Mouse (Mus musculus) cerebellum, adult 18-20 months (tissue): ENCODE data around the gene Hfe2.

Source experiments
- DNase-seq, 2 experiments: peaks; one replicate each; pipeline ENCODE4 v3.0.0; 2021

Gene Hfe2

DNA sequence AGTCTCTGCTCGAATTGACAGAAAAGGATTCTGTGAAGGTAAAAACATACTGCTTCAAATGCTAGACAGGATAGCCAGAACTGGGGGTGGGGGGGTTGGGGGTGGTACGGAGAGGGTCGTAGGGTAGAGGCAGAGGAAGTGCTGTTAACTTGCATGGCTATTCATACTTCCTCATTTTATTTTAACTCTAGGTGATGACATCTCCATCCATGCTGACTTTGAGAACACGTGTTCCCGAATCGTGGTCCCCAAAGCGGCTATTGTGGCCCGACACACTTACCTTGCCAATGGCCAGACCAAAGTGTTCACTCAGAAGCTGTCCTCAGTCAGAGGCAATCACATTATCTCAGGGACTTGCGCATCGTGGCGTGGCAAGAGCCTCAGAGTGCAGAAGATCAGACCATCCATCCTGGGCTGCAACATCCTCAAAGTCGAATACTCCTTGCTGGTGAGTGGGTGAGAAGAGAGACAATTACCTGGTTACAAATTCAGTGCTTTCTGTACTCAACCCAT is 34.5 kb downstream of the Hfe2 start:
- no peak for DNase-seq

DNA sequence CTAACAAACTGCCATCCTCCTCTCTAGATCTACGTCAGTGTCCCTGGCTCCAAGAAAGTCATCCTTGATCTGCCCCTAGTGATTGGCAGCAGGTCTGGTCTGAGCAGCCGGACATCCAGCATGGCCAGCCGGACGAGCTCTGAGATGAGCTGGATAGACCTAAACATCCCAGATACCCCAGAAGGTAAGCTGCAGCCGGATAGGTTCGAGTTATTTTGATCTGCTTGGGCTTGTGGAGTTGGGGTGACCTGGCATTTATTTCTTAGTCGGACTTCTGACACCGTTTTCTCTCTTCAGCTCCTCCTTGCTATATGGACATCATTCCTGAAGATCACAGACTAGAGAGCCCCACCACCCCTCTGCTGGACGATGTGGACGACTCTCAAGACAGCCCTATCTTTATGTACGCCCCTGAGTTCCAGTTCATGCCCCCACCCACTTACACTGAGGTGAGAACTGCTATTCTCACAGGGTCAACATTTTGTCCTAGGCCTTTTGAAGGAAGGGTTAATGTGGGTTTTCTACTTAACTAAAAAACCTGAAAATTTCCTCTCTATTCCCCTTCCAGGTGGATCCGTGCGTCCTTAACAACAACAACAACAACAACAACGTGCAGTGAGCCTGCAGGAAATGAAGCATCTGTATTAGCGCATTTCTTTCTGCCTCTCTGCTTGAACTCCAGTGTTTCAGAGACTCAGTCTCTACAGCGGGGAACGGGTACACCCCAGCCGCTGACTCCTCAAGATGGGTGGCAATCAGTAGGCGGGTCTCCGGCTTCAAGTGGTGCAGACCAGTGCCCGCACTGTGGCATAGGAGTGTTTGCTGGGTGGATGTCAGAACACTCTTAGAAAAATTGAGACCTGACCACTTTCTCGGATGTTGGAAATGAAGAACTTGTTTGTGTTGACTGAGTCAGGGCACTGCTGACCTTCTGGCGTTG is 35.2 kb downstream of the Hfe2 start:
- no peak for DNase-seq

DNA sequence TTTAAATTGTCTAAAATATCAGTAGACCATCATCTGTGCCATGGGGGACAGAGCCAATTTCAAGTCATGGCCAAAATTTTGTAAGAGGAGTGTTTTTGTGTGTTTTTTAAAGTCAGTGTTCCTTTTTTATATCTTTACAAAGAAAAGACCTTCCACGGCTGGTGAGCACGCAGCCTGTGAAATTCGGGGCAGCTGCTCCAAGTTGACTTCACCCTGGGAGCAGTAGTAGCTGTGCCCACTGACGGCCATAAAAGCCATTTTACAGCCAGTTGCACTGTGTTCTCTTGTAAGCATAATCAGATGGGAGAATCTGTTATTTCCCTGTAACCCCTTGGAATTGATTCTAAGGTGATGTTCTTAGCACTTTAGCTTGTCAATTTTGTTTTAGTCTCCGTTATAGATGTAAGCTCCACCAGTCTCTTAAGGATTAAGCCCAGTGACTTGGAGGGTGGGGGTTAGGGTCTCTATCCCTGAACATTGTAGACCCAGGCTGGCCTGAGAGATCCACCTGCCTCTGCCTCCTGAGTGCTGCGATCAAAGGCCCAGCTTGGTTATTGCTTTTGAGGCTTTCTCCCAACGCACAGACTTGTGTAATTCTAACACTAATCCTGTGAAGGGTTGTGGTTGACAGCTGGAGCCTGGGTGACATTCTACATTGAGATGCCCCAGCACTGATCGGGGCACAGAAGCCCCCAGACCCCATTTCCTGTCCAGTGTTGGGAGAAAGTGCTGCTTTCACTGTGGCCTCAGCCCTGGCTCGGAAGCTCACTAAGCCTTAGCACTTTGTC is 36.1 kb downstream of the Hfe2 start:
- DNase-seq, result no peak

DNA sequence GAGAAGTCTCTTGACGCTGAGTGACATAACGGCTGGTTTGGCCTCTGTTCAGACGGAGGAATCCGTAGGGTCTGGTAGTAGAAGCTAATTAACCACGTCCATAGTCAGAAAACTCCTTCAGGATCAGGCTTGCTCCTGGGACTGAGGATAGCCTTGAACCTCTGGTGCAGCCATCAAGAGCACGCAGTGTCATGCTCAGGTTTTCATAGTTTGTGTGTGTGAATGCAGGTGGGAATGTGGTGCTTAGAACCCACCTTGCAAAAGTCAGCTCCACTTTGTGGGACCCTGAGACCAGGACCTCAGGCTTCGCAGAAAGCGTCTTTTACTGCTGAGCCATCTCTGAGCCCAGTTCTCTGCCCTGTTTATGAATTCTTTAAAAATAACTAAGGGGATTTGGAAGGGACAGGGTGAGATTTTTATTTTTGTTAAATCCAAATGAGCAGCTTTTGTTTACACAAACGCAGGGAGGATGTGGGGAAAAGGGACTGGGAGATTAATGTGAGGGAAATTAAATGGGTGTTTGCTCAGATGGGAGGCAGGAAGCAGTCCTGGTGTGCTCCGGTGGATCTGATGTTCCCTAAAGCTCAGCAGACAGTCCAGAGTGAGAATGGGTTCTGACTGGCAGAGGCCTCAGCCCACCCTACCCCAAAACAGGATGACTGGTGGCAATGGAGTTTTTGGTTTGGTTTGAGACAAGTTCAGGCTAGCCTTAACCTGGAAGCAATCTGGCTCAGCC is 37.1 kb downstream of the Hfe2 start:
- no peak for DNase-seq

DNA sequence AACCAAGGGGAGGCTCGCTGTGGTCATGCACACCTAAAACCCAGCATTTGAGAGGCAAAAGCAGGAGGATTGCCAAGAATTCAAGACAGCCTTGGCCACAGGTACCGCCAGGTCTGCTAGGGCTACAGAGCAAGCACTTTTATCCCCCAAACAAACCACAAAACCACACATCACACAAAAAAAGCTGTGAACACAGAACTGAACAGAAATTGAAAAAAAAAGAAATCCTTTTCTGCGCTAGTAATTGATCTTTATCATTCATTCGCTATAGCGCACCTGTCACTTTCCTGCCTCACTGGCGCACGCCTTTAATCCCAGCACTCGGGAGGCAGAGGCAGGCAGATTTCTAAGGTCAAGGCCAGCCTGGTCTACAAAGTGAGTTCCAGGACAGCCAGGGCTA is 38.3 kb downstream of the Hfe2 start:
- no peak for DNase-seq

DNA sequence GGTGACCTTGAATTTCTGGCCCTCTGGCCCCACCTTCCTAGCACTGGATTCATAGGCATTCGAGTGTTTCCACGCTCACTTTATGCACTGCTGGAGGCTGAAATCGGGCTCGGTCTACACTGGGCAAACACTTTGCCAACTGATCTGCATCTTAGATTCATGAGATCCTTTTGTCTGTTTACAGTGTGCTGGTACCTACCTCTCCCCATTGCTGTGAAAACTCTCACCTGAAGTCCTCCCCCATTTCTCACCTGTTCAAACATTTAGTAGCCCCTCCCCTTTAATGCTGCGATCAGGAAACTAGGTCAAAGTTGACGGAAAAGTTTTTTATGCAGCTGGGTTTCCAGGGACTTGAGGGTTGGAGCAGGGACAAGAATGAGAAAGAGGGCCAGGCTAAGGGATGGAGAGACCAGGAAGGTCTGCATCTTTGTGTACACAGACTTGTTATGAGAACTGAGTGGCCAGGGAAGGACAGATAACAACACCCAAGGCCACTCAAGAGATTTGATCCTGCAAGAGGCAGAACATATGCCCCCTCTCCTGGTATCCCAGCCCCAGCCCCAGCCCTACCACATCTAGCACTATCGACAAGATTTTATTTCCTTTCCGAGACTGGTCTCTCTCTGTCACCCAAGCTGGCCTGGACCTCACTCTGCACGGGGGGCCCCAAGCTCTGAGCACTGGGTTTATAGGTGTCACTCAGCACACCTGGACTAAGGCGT is 39.1 kb downstream of the Hfe2 start:
- DNase-seq, result no peak

DNA sequence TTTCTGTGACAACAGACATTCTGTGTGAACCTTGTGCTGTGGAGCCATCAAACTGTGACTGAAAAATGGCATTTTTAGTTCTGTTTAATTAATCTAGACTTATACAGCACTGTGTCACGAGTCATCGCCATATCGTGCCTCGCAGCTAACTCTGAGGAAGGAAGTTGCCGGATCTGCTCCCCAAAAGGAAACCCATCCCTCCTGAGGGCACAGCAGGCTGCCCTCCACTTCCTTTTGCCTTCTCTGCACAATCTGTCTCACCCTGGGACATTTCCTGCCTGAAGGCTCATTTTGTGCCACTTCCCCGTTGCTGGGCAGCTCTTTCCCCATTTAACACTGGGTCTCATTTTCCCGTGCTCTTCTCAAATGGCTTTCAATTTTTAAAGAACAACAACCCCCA is 39.7 kb downstream of the Hfe2 start:
- DNase-seq, result no peak

DNA sequence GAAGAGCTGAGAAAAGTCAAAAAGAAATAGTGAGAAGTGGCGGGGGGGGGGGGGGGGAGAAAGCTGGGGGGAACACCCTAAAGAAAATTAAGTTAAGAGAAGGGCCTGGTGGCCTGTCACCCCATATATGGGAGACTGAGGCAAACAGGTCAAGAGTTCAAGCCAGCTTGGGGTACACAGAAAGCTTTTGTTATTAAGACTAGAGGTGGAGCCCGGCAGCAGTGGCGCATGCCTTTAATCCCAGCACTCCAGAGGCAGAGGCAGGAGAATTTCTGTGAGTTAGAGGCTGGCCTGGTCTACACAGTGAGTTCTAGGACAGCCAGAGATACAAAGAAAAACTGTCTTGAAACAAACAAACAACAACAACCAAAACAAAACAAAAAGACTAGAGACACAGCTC is 40.1 kb downstream of the Hfe2 start:
- DNase-seq, result no peak

DNA sequence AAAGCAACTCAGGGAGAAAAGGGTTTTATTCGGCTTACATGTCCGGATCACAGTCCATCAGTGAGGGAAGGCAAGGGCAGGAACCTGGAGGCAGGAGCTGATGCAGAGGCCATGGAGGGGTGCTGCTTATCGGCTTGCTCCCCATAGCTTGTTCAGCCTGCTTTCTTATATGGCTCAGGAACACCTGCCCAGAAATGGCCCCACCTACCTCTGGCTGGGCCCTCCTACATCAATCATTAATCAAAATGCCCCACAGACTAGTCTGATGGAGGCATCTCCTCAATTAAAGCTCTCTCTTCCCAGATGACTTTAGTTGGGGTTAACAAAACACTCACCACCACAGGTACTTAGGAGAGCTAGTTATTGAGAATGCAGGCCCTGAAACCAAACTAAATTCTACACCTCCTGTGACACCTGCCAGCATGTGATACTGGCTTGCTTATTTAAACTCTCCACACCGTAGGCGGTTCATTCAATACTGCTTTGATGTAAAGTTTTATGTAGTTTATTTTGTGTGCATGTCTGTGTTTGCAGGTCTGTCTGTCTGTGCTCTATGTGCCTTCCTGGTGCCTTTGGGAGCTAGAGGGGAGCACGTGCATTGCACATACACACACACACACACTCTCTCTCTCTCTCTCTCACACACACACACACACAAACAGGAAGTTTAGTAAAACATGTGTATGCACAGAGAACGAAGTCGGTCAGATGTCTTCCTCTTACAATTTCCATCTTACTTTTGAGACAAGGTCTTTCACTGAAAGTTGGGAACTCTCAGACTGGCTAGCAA is 41.9 kb downstream of the Hfe2 start:
- DNase-seq, result no peak

DNA sequence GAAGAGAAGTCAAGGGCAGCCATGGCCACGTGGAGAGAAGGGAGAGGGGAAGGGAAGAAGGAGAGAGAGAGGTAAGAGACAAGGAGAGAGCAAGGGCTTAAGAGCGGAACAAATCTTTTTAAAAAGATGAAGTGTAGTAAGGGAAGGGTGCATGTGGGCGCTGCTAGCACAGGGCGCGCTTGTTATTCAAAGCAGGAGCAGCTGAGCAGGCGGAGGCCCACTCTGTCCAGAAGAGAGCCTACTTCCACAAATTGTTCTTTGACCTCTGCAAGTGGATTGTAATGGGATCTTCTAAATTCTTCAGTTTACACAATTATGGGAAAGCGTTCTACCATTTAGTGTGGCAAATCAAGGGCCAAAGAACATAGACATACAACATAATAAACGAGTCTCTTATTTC is 43.6 kb downstream of the Hfe2 start:
- DNase-seq, result no peak

DNA sequence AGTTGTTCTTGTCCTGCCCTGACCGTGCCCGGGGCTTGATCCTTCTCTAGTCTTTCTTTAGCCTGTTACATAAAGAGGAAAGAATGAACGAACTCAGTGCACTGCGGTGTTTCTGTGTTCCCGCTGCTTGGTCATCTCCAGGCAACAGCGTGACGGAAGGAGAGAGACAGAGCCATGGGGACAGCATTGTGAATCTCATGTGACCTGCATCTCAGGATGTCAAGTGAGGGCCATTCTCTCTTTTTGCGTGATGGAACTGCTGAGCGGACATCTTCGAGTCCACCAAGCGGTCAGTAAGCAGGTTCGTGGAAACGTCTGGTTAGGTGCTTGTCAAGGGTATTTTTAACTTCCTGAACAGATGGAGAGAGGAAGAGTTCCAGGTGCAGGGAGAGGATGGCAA is 44.5 kb downstream of the Hfe2 start:
- DNase-seq, result no peak

DNA sequence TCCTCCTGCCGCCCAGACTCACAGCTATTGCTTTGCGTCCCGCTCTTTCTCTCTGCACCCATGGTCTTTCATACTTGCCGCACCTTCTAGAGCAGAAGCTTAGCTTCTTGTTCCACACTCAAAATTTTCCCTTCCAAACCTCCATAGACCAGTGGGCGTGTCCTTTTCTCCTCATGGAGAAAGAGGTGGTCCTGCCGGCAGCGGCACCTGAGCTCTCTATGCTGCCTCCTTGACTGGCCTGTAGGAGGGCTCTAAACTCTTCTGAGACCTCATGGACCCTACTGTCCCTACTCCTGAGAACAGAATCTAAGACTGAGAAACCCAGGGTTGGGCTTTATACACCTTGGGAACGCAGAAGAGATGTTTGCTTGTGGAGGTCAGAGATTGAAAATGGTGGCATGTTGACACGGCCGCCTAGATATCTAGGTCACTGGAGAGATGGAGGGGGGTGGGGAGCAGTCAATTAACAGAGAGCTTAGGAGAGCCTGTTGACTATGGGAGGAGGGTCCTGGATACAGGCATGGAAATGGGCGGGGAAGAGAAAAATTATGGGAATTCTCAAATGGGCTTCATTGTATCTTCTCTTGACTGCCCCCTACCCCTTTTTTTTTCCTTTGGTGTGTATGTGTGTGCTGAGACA is 45.1 kb downstream of the Hfe2 start:
- DNase-seq, result no peak

DNA sequence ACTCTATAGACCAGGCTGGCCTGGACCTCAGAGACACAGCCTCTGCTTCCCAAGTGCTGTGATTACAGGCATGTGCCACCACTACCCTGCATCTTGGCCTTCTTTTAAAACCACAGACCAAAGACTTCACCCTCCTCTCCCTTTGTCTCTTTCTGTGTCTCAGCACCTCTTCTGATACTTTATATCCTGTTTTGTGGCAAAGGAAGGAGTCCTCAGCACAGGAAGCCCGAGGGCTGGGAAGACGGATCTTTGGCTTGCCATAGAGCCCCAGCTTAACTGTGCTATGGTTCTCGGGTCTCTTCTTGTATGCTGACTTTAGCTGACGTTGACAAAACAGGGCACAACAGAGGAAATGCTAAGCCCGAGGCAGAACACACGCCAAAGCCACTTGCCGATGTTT is 45.7 kb downstream of the Hfe2 start:
- DNase-seq, result no peak

DNA sequence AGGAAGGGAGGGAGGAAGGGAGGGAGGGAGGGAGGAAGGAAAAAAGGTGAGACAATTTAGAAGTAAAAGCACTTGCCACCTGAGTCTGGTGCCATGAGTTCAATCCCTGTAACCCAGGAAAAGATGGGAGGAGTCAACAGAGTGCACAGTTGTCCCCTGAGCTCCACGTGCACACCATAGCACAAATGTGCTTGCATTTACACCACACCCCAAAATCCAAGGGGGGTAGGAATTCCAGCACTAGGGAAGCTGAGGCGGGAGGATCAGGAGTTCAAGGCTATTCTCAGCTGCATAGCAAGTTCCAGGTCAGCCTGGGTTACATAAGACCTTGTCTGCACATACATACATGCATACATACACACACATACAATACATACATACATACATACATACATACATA is 46.4 kb downstream of the Hfe2 start:
- no peak for DNase-seq

DNA sequence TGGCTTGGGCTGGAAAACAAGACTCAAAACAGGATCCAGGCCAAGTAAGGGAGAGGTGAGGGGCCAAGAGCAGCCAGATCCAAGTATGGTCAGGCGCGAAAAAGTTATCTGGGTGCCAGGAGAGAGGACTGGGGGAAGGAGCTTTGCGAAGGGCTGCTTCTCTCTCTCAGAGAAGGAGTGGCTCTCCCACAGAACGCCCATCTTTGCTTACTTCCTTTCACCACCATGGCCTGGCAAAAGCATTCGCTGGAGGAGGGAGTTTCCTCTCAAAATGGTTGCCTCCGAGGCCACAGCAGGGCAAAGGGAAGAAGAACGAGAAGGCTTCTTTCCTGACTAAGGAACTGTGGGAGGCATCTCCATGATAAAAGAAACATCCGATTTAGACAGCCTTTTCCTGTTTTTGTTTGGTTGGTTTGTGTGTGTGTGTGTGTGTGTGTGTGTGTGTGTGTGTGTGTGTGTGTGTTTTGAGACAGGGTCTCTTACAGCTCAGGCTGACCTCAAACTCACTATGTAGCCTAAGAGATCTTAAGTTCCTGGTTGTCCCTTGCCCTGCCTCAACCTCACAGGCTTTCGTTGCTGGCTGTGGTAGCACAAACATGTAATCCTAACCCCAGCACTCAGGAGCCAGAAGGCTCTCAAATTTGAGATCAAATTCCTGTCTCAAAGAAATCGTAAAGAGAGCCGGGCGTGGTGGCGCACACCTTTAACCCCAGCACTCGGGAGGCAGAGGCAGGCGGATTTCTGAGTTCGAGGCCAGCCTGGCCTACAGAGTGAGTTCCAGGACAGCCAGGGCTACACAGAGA is 47.1 kb downstream of the Hfe2 start:
- no peak for DNase-seq

DNA sequence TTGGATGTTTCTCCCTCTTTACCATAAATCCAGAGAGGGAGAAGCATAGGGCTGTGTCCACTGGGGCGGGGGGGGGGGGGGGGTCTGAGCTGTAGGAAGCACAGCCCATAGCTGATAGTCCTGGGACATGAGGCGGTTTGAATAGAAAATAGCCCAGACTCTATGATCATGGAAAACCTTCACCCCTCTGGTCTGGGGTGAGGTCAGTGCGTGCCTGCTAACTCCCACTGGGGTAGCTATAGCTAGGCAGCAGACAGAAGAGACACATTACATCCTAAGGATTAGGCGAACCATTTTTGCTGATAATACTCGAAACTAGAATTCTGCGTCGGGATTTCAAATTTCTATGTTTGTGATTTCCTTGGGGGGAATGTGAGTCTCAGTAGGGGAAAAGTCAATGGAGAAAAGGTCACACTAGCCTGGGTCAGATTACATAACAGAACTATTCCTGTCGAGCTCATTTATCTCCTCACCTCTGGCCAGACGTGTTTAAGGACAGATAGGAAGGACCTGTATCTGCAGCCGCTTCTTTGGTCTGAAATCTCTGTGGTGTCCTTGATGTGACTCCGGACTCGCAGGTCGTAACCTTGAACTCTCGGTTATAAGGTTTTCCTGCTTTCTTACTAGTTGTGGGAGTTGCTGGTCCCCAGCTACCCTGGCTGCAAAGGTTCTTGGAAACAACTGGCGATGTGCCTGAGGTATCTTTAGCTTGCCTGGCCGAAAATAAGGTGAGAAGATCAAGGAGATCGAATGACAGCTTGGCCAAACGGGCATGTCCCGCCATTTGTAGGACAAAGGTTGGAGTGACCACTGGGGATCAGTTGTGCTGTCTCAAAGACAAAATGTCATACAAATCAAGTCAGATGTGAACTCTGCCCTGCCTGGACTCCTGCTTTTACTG is 48.9 kb downstream of the Hfe2 start:
- DNase-seq, result no peak

DNA sequence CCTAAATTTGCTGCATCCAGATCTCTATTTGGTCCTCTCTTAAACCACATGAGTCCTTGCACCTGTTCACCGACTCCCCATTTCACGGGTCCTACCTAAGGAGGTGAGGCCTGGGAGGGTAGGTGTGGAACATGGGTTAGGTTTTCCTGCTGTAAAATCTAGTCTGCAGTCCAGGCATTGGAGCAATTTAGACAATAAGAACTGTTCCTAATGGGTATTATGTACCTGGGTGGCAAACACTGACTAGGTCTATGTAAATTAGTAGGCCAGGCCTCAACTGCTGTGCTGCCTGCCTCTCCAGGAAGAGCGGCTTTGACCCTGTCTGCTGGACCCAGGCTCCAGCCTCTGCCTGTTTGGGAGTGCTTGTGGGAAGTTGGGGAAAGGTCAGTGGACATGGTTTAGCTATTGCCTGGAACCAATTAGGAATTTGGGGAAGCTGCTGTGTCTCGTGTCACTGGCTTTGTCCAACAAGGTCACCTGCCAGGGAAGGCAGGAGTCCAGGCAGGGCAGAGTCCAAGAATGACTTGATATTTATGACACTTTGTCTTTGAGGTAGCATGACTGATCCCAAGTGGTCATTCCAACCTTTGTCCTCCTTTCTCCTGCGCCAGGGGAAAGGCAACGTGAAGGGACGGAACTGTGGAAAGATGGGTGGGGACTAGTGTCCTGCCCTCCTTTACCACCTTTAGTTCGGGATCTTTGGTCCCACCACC is 50.5 kb downstream of the Hfe2 start:
- DNase-seq, result no peak

DNA sequence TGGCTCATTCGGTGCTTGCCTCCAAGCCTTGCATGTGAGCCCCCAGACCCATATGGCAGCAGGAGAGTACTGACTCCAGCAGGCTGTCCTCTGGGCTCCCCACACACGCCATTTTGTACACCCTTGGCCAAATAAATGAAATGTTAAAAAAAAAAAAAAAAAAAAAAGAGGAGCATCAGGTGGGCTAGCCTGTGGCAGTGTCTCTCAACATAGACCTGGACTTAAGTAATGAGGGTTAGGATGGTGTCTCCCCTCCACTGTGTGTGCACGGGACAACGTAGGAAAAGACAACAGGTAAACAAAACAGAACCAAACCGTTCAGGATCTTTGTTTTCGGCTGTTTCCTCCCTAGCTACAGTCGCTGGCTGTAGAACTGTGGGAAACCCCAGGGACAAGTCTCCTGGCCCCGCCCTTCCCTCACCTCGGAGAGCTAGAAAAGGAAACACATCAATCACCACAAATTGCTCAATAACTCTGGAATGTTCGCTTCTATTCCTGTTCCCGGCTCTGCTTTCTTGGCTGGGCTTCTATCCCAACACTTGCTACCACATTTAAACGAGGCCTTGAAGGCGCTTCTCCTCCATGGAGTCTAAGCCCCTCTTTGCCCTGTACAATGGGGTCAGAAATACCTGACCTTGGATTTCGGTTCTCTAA is 51.2 kb downstream of the Hfe2 start:
- DNase-seq, result no peak
